Mouse (Mus musculus): ENCODE results near the gene Itga6.

GRCm38 (mm10) chr2:71780016-71780415, 34.6 kb downstream of the Itga6 start:
- TF ChIP-seq CTCF (IDR thresholded peaks at IDR 0.05; ENCODE audit: borderline replicate concordance, insufficient read depth, low read depth, low read length) = no peak
- TF ChIP-seq POLR2A (IDR thresholded peaks at IDR 0.05; ENCODE audit: borderline replicate concordance, insufficient read depth, low read length) = no peak

Data from cerebellum, adult 2 months (tissue).